Mouse (Mus musculus) liver, embryonic 11.5 days (tissue): ENCODE measurements around the gene Cptp. TPM values are rescaled to one million over a fixed set of nuclear protein-coding genes. Genes with fewer than 3 reads are reported as not detected.

Experiments
- ATAC-seq: fragments of 200-750 bp; cut with Nextera tagmentation; replicated peaks from 2 replicates; pipeline ENCODE4 v1.8.0; 2017; ENCODE audit warnings: moderate number of reproducible peaks, mild to moderate bottlenecking, moderate TSS enrichment, moderate library complexity; ENCODE audit not compliant: low FRiP score
- DNase-seq: peaks from one replicate; pipeline ENCODE4 v3.0.0-alpha.2; 2017; ENCODE audit warnings: low spot score
- H3K27ac ChIP-seq: fragments of 300-500 bp; sonication (generic); 2 replicates; pipeline ENCODE4 v1.5.1; 2014; ENCODE audit warnings: mild to moderate bottlenecking, low read depth, low read length, control low read depth
- H3K27me3 ChIP-seq: fragments of 300-500 bp; sonication (generic); replicated peaks from 2 replicates; pipeline ENCODE4 v1.6.1; 2014; ENCODE audit warnings: low read length, mixed read lengths; ENCODE audit not compliant: control insufficient read depth, insufficient read depth
- H3K36me3 ChIP-seq: fragments of 300-500 bp; sonication (generic); 2 replicates; pipeline ENCODE4 v1.6.1; 2014; ENCODE audit warnings: mild to moderate bottlenecking, low read length, moderate library complexity, mixed read lengths; ENCODE audit not compliant: control insufficient read depth, insufficient read depth
- H3K4me1 ChIP-seq: fragments of 300-500 bp; sonication (generic); replicated peaks from 2 replicates; pipeline ENCODE4 v1.6.1; 2014; ENCODE audit warnings: low read length, mixed read lengths; ENCODE audit not compliant: control insufficient read depth, insufficient read depth
- H3K4me2 ChIP-seq: fragments of 300-500 bp; sonication (generic); 2 replicates; pipeline ENCODE4 v1.6.1; 2014; ENCODE audit warnings: mild to moderate bottlenecking, control low read depth, moderate library complexity
- H3K4me3 ChIP-seq: fragments of 300-500 bp; sonication (generic); 2 replicates; pipeline ENCODE4 v1.5.1; 2014; ENCODE audit warnings: low read depth, low read length, control low read depth
- H3K9ac ChIP-seq: fragments of 300-500 bp; sonication (generic); 2 replicates; pipeline ENCODE4 v1.6.1; 2014; ENCODE audit warnings: low read depth, low read length, control low read depth
- H3K9me3 ChIP-seq: fragments of 300-500 bp; sonication (generic); 2 replicates; pipeline ENCODE4 v1.6.1; 2016; ENCODE audit warnings: low read length, inconsistent platforms, mixed read lengths; ENCODE audit not compliant: control insufficient read depth
- WGBS: fragments of 180-500 bp; shearing (Covaris S2); extraction: QIAGEN DNeasy Blood & Tissue Kit; methylation state at CpG from one replicate; pipeline ENCODE4 v1.1.7; 2014; 5-methylcytosine and 5-hydroxymethylcytosine counted together
- polyA plus RNA-seq: library from polyadenylated mRNA; unstranded; fragments of >200 nt; fragmentation: Nextera tagmentation; extraction: Ambion mirVana; gene quantifications from 2 replicates; pipeline ENCODE4 v1.2.1, GENCODE M21; 2014

Gene Cptp
- polyA plus RNA-seq, 1 experiment from 2014 or later: 16.4 TPM

- Histone ChIP-seq H3K27ac (peak overlapping the region; percentile 97; the same call in 1 of the 2 replicates), H3K4me1 (peaks cover 34% of the 10 kb centered on the region), H3K4me3 (peak overlapping the region; percentile 96), H3K36me3 (peaks cover 19% of the 10 kb centered on the region), H3K4me2 (peak overlapping the region; percentile 99), H3K9ac (peak overlapping the region; percentile 95), H3K9me3 (no peaks in the 10 kb centered on the region), H3K27me3 (no peaks in the 10 kb centered on the region)
- WGBS: 6% methylated on average over 37 of the region's 37 CpGs
- peak; percentile 53 for DNase-seq
- peak; percentile 35 for ATAC-seq
These were observed 23.4 kb upstream of the Cptp start for GRCm38 (mm10) chr4:155892438-155893211.

- peak overlapping the region; percentile 96 for H3K4me3 ChIP-seq
- H3K27me3 ChIP-seq: no peaks in the 10 kb centered on the region
- peak overlapping the region; percentile 97 for H3K27ac ChIP-seq
- peaks cover 23% of the 10 kb centered on the region for H3K36me3 ChIP-seq
- peak; percentile 87 for DNase-seq
- H3K4me1 ChIP-seq: peaks cover 34% of the 10 kb centered on the region
- H3K4me2 ChIP-seq: peak overlapping the region; percentile 99
- WGBS: under 1% methylated on average over 56 of the region's 56 CpGs
- H3K9ac ChIP-seq: peak overlapping the region; percentile 95
- H3K9me3 ChIP-seq: no peaks in the 10 kb centered on the region
- ATAC-seq: peak; percentile 89
These were observed 22.8 kb upstream of the Cptp start for GRCm38 (mm10) chr4:155892017-155892416.

GRCm38 (mm10) chr4:155891551-155892001, 22.3 kb upstream of the Cptp start, which contains the start of the genes Pusl1 and Acap3:
Gene Pusl1, minus strand, starts transcription at chr4:155891781.
Gene Acap3, plus strand, starts transcription at chr4:155891822.
- Histone ChIP-seq H3K4me3 (peak within 1 kb of the TSS; percentile 96), H3K4me2 (peak within 1 kb of the TSS; percentile 99), H3K9ac (peak within 1 kb of the TSS; percentile 95), H3K9me3 (no peaks in the 10 kb centered on the region), H3K36me3 (peaks cover 22% of the 10 kb centered on the region), H3K4me1 (peaks cover 34% of the 10 kb centered on the region), H3K27ac (peak within 1 kb of the TSS; percentile 97), H3K27me3 (no peaks in the 10 kb centered on the region)
- peak; percentile 94 for DNase-seq
- peak; percentile 86 for ATAC-seq
- under 1% methylated on average over 51 of the region's 52 CpGs for WGBS

DNA sequence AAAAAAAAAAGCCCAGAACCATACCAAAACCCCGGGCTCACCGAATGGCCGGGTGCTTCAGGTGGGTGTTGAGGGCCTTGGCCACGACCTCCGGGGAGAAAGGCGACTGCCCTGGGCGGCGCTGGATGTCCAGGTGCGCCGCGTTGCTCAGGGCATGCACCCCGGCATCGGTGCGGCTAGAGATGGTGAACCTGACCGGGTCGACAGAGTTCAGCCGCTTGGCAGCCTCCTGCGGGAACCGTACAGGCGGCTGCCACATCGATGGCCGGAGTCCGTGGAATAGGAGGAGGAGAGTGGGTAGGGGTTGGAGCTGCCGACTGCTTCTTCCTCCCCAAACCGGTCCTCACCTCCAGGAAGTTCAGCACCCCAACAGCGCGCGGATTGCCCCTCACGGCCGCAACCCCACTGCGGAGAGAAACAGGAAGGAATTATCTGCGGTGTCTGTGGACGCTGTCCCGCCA, 21.8 kb upstream of the Cptp start:
- Histone ChIP-seq H3K9me3 (no peaks in the 10 kb centered on the region), H3K9ac (peak overlapping the region; percentile 95), H3K27ac (no peak overlapping the region; the same call in 1 of the 2 replicates), H3K36me3 (peaks cover 23% of the 10 kb centered on the region), H3K4me1 (peaks cover 34% of the 10 kb centered on the region), H3K4me3 (peak overlapping the region; percentile 96), H3K4me2 (peak overlapping the region; percentile 99), H3K27me3 (no peaks in the 10 kb centered on the region)
- under 1% methylated on average over 34 of the region's 34 CpGs for WGBS
- ATAC-seq (no peak), DNase-seq (peak; percentile 52)

- H3K27ac ChIP-seq: no peak overlapping the region
- H3K9me3 ChIP-seq: no peaks in the 10 kb centered on the region
- H3K4me2 ChIP-seq: no peak overlapping the region
- no peak overlapping the region for H3K9ac ChIP-seq
- H3K36me3 ChIP-seq: peaks cover 32% of the 10 kb centered on the region
- no peak overlapping the region for H3K4me3 ChIP-seq
- no peak for DNase-seq
- H3K4me1 ChIP-seq: peaks cover 23% of the 10 kb centered on the region
- H3K27me3 ChIP-seq: no peaks in the 10 kb centered on the region
- ATAC-seq: no peak
- WGBS: 83% methylated on average over 5 of the region's 5 CpGs
These were observed 20.1 kb upstream of the Cptp start for GRCm38 (mm10) chr4:155889316-155889715.

- WGBS: 93% methylated on average over 9 of the region's 9 CpGs
- Histone ChIP-seq H3K9me3 (no peaks in the 10 kb centered on the region), H3K4me3 (no peak overlapping the region), H3K4me1 (peaks cover 11% of the 10 kb centered on the region), H3K36me3 (peaks cover 32% of the 10 kb centered on the region), H3K4me2 (no peak overlapping the region), H3K27me3 (no peaks in the 10 kb centered on the region), H3K9ac (no peak overlapping the region), H3K27ac (no peak overlapping the region)
- ATAC-seq (no peak), DNase-seq (no peak)
These were observed 18.9 kb upstream of the Cptp start for GRCm38 (mm10) chr4:155888181-155888580.

- Histone ChIP-seq H3K9me3 (no peaks in the 10 kb centered on the region), H3K9ac (no peak overlapping the region), H3K36me3 (peaks cover 32% of the 10 kb centered on the region), H3K4me3 (no peak overlapping the region), H3K4me1 (peaks cover 6% of the 10 kb centered on the region), H3K27ac (no peak overlapping the region), H3K27me3 (no peaks in the 10 kb centered on the region), H3K4me2 (no peak overlapping the region)
- DNase-seq (no peak), ATAC-seq (no peak)
- whole genome bisulfite sequencing: 89% methylated on average over 10 of the region's 10 CpGs
These were observed 18.4 kb upstream of the Cptp start for GRCm38 (mm10) chr4:155887674-155888073.

DNA sequence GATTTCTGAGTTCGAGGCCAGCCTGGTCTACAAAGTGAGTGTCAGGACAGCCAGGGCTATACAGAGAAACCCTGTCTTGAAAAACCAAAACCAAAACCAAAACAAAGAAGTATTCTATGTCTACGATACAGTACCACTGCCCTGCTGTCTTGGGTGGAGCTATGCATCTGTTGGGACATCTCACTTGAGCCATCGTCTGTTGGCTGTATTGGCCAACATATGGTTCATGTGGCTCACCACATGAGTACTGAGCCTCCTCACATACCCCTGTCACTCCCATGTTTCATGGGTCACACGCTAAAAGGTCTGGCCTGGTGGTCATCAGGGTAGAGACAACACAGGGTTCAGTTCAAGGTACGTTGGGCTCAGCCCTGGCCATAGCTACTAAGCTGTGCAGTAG, 17.1 kb upstream of the Cptp start:
- no peak for ATAC-seq
- Histone ChIP-seq H3K4me2 (no peak overlapping the region), H3K4me1 (peaks cover 6% of the 10 kb centered on the region), H3K9me3 (no peaks in the 10 kb centered on the region), H3K27me3 (no peaks in the 10 kb centered on the region), H3K4me3 (no peak overlapping the region), H3K27ac (no peak overlapping the region), H3K9ac (no peak overlapping the region), H3K36me3 (peaks cover 32% of the 10 kb centered on the region)
- no peak for DNase-seq
- 90% methylated on average over 5 of the region's 5 CpGs for WGBS

GRCm38 (mm10) chr4:155883587-155883986, 14.3 kb upstream of the Cptp start:
- H3K9ac ChIP-seq: no peak overlapping the region
- H3K27me3 ChIP-seq: no peaks in the 10 kb centered on the region
- H3K4me2 ChIP-seq: no peak overlapping the region
- H3K4me1 ChIP-seq: no peaks in the 10 kb centered on the region
- no peak for ATAC-seq
- no peaks in the 10 kb centered on the region for H3K9me3 ChIP-seq
- no peak overlapping the region for H3K4me3 ChIP-seq
- H3K27ac ChIP-seq: no peak overlapping the region
- DNase-seq: no peak
- peaks cover 29% of the 10 kb centered on the region for H3K36me3 ChIP-seq
- 87% methylated on average over 3 of the region's 3 CpGs for WGBS
